30 mouse cellular contexts compared by ENCODE assay signal in genomic region chr10:43229236-43229635, GRCm38 (mm10). TPM values are rescaled to one million over a fixed set of nuclear protein-coding genes. Genes with fewer than 3 reads are reported as not detected.
"Had no signal": no experiment of that assay in that cellular context is flagged by ENCODE, and none has a peak within 500 bp of the region (broad histone marks: within the 10 kb centered on the region; RNA-seq: fewer than 3 reads in every experiment).

No protein-coding gene starts in this region.

- H3K4me2 ChIP-seq: embryonic facial prominence, embryonic 12.5 days; embryonic facial prominence, embryonic 13.5 days; embryonic facial prominence, embryonic 15.5 days; forebrain, embryonic 12.5 days; forebrain, embryonic 13.5 days; forebrain, embryonic 15.5 days had no signal

- ATAC-seq: forebrain, embryonic 13.5 days; forebrain, embryonic 14.5 days; forebrain, embryonic 15.5 days; forebrain, embryonic 16.5 days; forebrain, postnatal 0 days had no signal

- H3K4me1 ChIP-seq: embryonic facial prominence, embryonic 10.5 days; forebrain, embryonic 10.5 days; forebrain, embryonic 12.5 days; forebrain, embryonic 13.5 days; forebrain, embryonic 15.5 days had no signal

- H3K27me3 ChIP-seq: embryonic facial prominence, embryonic 12.5 days; embryonic facial prominence, embryonic 13.5 days; embryonic facial prominence, embryonic 15.5 days; forebrain, embryonic 12.5 days; forebrain, embryonic 13.5 days; forebrain, embryonic 15.5 days had no signal

- H3K9me3 ChIP-seq: embryonic facial prominence, embryonic 10.5 days; embryonic facial prominence, embryonic 12.5 days; embryonic facial prominence, embryonic 13.5 days; embryonic facial prominence, embryonic 15.5 days; forebrain, embryonic 10.5 days; forebrain, embryonic 12.5 days; forebrain, embryonic 13.5 days; forebrain, embryonic 15.5 days had no signal

- H3K27ac ChIP-seq: embryonic facial prominence, embryonic 10.5 days; embryonic facial prominence, embryonic 12.5 days; embryonic facial prominence, embryonic 13.5 days; embryonic facial prominence, embryonic 15.5 days; forebrain, embryonic 10.5 days; forebrain, embryonic 12.5 days; forebrain, embryonic 13.5 days; forebrain, embryonic 15.5 days; gastrocnemius, adult 2 months; heart, adult 2 months had no signal

- H3K36me3 ChIP-seq: embryonic facial prominence, embryonic 12.5 days; embryonic facial prominence, embryonic 13.5 days; embryonic facial prominence, embryonic 15.5 days; forebrain, embryonic 12.5 days; forebrain, embryonic 15.5 days had no signal

- H3K9ac ChIP-seq: embryonic facial prominence, embryonic 12.5 days; embryonic facial prominence, embryonic 13.5 days; embryonic facial prominence, embryonic 15.5 days; forebrain, embryonic 12.5 days; forebrain, embryonic 13.5 days; forebrain, embryonic 15.5 days; forebrain, postnatal 0 days had no signal

- DNase-seq: cerebellum, adult 2 months; cerebellum, adult 8-10 months; cerebellum, adult 9-10 months; cerebellum, adult 9-11 months; cerebellum, postnatal 10 days; cerebellum, postnatal 14 days; cerebellum, postnatal 25 days; cerebellum, postnatal 36 days; embryo, embryonic 11 days; forebrain, postnatal 0 days; gastrocnemius, adult 2 months; gastrocnemius, postnatal 10 days; gastrocnemius, postnatal 14 days; gastrocnemius, postnatal 25 days; gastrocnemius, postnatal 36 days; heart, adult 18-20 months; heart, adult 2 months had no signal

- H3K4me3 ChIP-seq: embryonic facial prominence, embryonic 10.5 days; embryonic facial prominence, embryonic 12.5 days; embryonic facial prominence, embryonic 13.5 days; embryonic facial prominence, embryonic 15.5 days; erythroblast, embryonic 14.5 days; forebrain, embryonic 10.5 days; forebrain, embryonic 12.5 days; forebrain, embryonic 13.5 days; forebrain, embryonic 15.5 days; gastrocnemius, adult 2 months; heart, adult 2 months had no signal

RNA-seq across cellular contexts. Expression of gene 9030612E09Rik, which starts 54.7 kb away (rescaled TPM):
- total RNA-seq: common myeloid progenitor, adult 5-6 weeks; granulocyte monocyte progenitor cell, adult 5-6 weeks had no signal
- polyA plus RNA-seq: erythroblast, embryonic 14.5 days had no signal

RNA-seq across cellular contexts. Expression of gene Sobp, which starts 54.9 kb away (rescaled TPM):
- total RNA-seq: common myeloid progenitor, adult 5-6 weeks; granulocyte monocyte progenitor cell, adult 5-6 weeks had no signal
- polyA plus RNA-seq: erythroblast, embryonic 14.5 days had no signal
